Mouse (Mus musculus) cerebellum, adult (tissue): Measurements from ENCODE around the gene Igfbp4.

ENCODE experiments used
- ATAC-seq: cut with Nextera tagmentation; 2 replicates; pipeline ENCODE4 v1.9.2; 2017; ENCODE audit warnings: mild to moderate bottlenecking, moderate library complexity, mixed read lengths; ENCODE audit not compliant: insufficient number of reproducible peaks, low FRiP score, low TSS enrichment

The Igfbp4 gene

GRCm38 (mm10) chr11:99077869-99078268 is 36.8 kb downstream of the Igfbp4 start:
- ATAC-seq, result no peak

GRCm38 (mm10) chr11:99080902-99081543 is 40.0 kb downstream of the Igfbp4 start:
- ATAC-seq, result no peak

- no peak for ATAC-seq
These were observed 40.5 kb downstream of the Igfbp4 start for GRCm38 (mm10) chr11:99081566-99081965.

- no peak for ATAC-seq
These were observed 41.1 kb downstream of the Igfbp4 start for GRCm38 (mm10) chr11:99082098-99082497.

GRCm38 (mm10) chr11:99083516-99083915 is 42.5 kb downstream of the Igfbp4 start:
- ATAC-seq, result no peak

- ATAC-seq, result no peak
These were observed 43.3 kb downstream of the Igfbp4 start for GRCm38 (mm10) chr11:99084366-99084765.

GRCm38 (mm10) chr11:99088486-99088885 is 47.4 kb downstream of the Igfbp4 start:
- no peak for ATAC-seq

- ATAC-seq, result no peak
These were observed 48.1 kb downstream of the Igfbp4 start, which contains the start of gene Tns4 for GRCm38 (mm10) chr11:99089077-99089601. Gene Tns4 (minus strand): TSS chr11:99089306.

GRCm38 (mm10) chr11:99090391-99090790 is 49.3 kb downstream of the Igfbp4 start:
- no peak for ATAC-seq

- ATAC-seq, result no peak
These were observed 50.6 kb downstream of the Igfbp4 start for GRCm38 (mm10) chr11:99091666-99092065.

- ATAC-seq, result no peak
These were observed 52.7 kb downstream of the Igfbp4 start for GRCm38 (mm10) chr11:99093740-99094139.

GRCm38 (mm10) chr11:99094911-99095676 is 54.0 kb downstream of the Igfbp4 start:
- no peak for ATAC-seq

- ATAC-seq, result no peak
These were observed 54.7 kb downstream of the Igfbp4 start for GRCm38 (mm10) chr11:99095759-99096158.

GRCm38 (mm10) chr11:99096417-99096816 is 55.4 kb downstream of the Igfbp4 start:
- no peak for ATAC-seq

- no peak for ATAC-seq
These were observed 56.1 kb downstream of the Igfbp4 start for GRCm38 (mm10) chr11:99096996-99097774.

- ATAC-seq, result no peak
These were observed 57.9 kb downstream of the Igfbp4 start for GRCm38 (mm10) chr11:99098924-99099323.

GRCm38 (mm10) chr11:99099516-99099915 is 58.5 kb downstream of the Igfbp4 start:
- ATAC-seq, result no peak

- no peak for ATAC-seq
These were observed 59.2 kb downstream of the Igfbp4 start for GRCm38 (mm10) chr11:99100215-99100614.

GRCm38 (mm10) chr11:99101693-99102092 is 60.6 kb downstream of the Igfbp4 start:
- ATAC-seq, result no peak

GRCm38 (mm10) chr11:99102575-99103270 is 61.7 kb downstream of the Igfbp4 start:
- no peak for ATAC-seq
